ENCODE assay signal across 17 mouse cellular contexts in genomic region chr3:108751061-108751460, GRCm38 (mm10). TPM values are rescaled to one million over a fixed set of nuclear protein-coding genes. Genes with fewer than 3 reads are reported as not detected.
A peak's percentile ranks its signal among the peaks of the same experiment; 100 is the strongest.
DNase-seq lines count a peak whose midpoint lies in the region; ATAC-seq and TF ChIP-seq lines count a peak whose summit lies in the region.
"Had no signal": no experiment of that assay in that cellular context is flagged by ENCODE, and none has a peak within 500 bp of the region (broad histone marks: within the 10 kb centered on the region; RNA-seq: fewer than 3 reads in every experiment).

No protein-coding gene starts in this region.

- no peak for TF ChIP-seq POLR2A in limb, embryonic 14.5 days (IDR thresholded peaks at IDR 0.05; ENCODE audit: borderline replicate concordance, extremely low read depth, insufficient read depth, insufficient read length)

- intact Hi-C loops in left cerebral cortex, adult 2 months (cut with DNase I) = no loop called here

- peaks cover 16% of the 10 kb centered on the region for H3K4me1 ChIP-seq in limb, embryonic 12.5 days (replicated peaks)
- H3K4me1 ChIP-seq in limb, embryonic 10.5 days = peaks cover 12% of the 10 kb centered on the region
- peaks cover 9% of the 10 kb centered on the region for H3K4me1 ChIP-seq in embryonic facial prominence, embryonic 10.5 days
- H3K4me1 ChIP-seq in limb, embryonic 14.5 days (ENCODE audit: control insufficient read depth, insufficient read depth, low read length) = peaks cover 16% of the 10 kb centered on the region
- H3K4me1 ChIP-seq in forebrain, embryonic 12.5 days = no peaks in the 10 kb centered on the region
- H3K4me1 ChIP-seq: heart, embryonic 15.5 days; midbrain, embryonic 12.5 days; neural tube, embryonic 13.5 days had no signal

- no peak overlapping the region for H3K27ac ChIP-seq in limb, embryonic 12.5 days
- no peak overlapping the region for H3K27ac ChIP-seq in limb, embryonic 10.5 days
- H3K27ac ChIP-seq in embryonic facial prominence, embryonic 10.5 days (replicated peaks) = peak overlapping the region; percentile 4; the same call in 1 of the 2 replicates
- no peak overlapping the region for H3K27ac ChIP-seq in limb, embryonic 14.5 days (replicated peaks; ENCODE audit: low read depth, low read length)
- no peak overlapping the region for H3K27ac ChIP-seq in left cerebral cortex, adult 2 months
- H3K27ac ChIP-seq in forebrain, embryonic 12.5 days = no peak overlapping the region
- H3K27ac ChIP-seq: heart, embryonic 15.5 days; hindbrain, embryonic 14.5 days; midbrain, embryonic 12.5 days; neural tube, embryonic 13.5 days had no signal

- H3K4me3 ChIP-seq in limb, embryonic 12.5 days (replicated peaks) = no peak overlapping the region
- H3K4me3 ChIP-seq in limb, embryonic 10.5 days = no peak overlapping the region
- H3K4me3 ChIP-seq in embryonic facial prominence, embryonic 10.5 days = no peak overlapping the region
- H3K4me3 ChIP-seq in limb, embryonic 14.5 days (replicated peaks; ENCODE audit: low read length) = no peak overlapping the region
- H3K4me3 ChIP-seq in left cerebral cortex, adult 2 months = no peak overlapping the region
- H3K4me3 ChIP-seq in forebrain, embryonic 12.5 days (replicated peaks) = no peak overlapping the region
- H3K4me3 ChIP-seq: heart, embryonic 15.5 days; midbrain, embryonic 12.5 days; neural tube, embryonic 13.5 days had no signal

- H3K4me2 ChIP-seq in limb, embryonic 12.5 days = peak overlapping the region; percentile 1; the same call in 1 of the 2 replicates
- H3K4me2 ChIP-seq in limb, embryonic 14.5 days (replicated peaks; ENCODE audit: low read depth, low read length, severe bottlenecking) = no peak overlapping the region
- no peak overlapping the region for H3K4me2 ChIP-seq in forebrain, embryonic 12.5 days
- H3K4me2 ChIP-seq: heart, embryonic 15.5 days; hindbrain, embryonic 14.5 days; midbrain, embryonic 12.5 days; neural tube, embryonic 13.5 days had no signal

- no peaks in the 10 kb centered on the region; the same call in 1 of the 2 replicates for H3K27me3 ChIP-seq in limb, embryonic 12.5 days
- H3K27me3 ChIP-seq in limb, embryonic 10.5 days (ENCODE audit: low read depth, poor library complexity, severe bottlenecking) = no peaks in the 10 kb centered on the region
- no peaks in the 10 kb centered on the region for H3K27me3 ChIP-seq in embryonic facial prominence, embryonic 10.5 days (replicated peaks; ENCODE audit: low read depth, poor library complexity, severe bottlenecking)
- no peaks in the 10 kb centered on the region for H3K27me3 ChIP-seq in limb, embryonic 14.5 days (ENCODE audit: control insufficient read depth, insufficient read depth, low read length)
- no peaks in the 10 kb centered on the region for H3K27me3 ChIP-seq in forebrain, embryonic 12.5 days
- H3K27me3 ChIP-seq: heart, embryonic 15.5 days; midbrain, embryonic 12.5 days; neural tube, embryonic 13.5 days had no signal

- TF ChIP-seq CTCF in left cerebral cortex, adult 2 months (IDR thresholded peaks at IDR 0.05) = no peak

- H3K36me3 ChIP-seq in limb, embryonic 12.5 days = no peaks in the 10 kb centered on the region
- H3K36me3 ChIP-seq in limb, embryonic 10.5 days = no peaks in the 10 kb centered on the region
- H3K36me3 ChIP-seq in embryonic facial prominence, embryonic 10.5 days (replicated peaks) = no peaks in the 10 kb centered on the region
- no peaks in the 10 kb centered on the region for H3K36me3 ChIP-seq in limb, embryonic 14.5 days (ENCODE audit: control insufficient read depth, insufficient read depth, low read length)
- H3K36me3 ChIP-seq in forebrain, embryonic 12.5 days (replicated peaks) = no peaks in the 10 kb centered on the region
- H3K36me3 ChIP-seq: heart, embryonic 15.5 days; midbrain, embryonic 12.5 days; neural tube, embryonic 13.5 days had no signal

- no peak; the same call in 1 of the 2 replicates for ATAC-seq in limb, embryonic 12.5 days (ENCODE audit: insufficient number of reproducible peaks, insufficient read depth, low FRiP score, low TSS enrichment, low read depth)
- ATAC-seq in limb, embryonic 14.5 days (ENCODE audit: low FRiP score, low read depth) = peak; percentile 88
- ATAC-seq in megakaryocyte-erythroid progenitor cell, adult 5-6 weeks (replicated peaks; ENCODE audit: low FRiP score, low TSS enrichment, poor library complexity, severe bottlenecking) = peak; percentile 86
- ATAC-seq in forebrain, embryonic 12.5 days (ENCODE audit: low FRiP score) = no peak

- WGBS in limb, embryonic 12.5 days = 31% methylated on average over 6 of the region's 6 CpGs
- 54% methylated on average over 6 of the region's 6 CpGs for WGBS in limb, embryonic 10.5 days
- WGBS in embryonic facial prominence, embryonic 10.5 days = 54% methylated on average over 6 of the region's 6 CpGs
- 23% methylated on average over 6 of the region's 6 CpGs for WGBS in limb, embryonic 14.5 days
- WGBS in forebrain, embryonic 12.5 days = 75% methylated on average over 6 of the region's 6 CpGs

- no peaks in the 10 kb centered on the region for H3K9me3 ChIP-seq in limb, embryonic 12.5 days
- H3K9me3 ChIP-seq in limb, embryonic 10.5 days (replicated peaks) = no peaks in the 10 kb centered on the region
- H3K9me3 ChIP-seq in embryonic facial prominence, embryonic 10.5 days = no peaks in the 10 kb centered on the region
- H3K9me3 ChIP-seq in limb, embryonic 14.5 days (ENCODE audit: control insufficient read depth, low read length) = no peaks in the 10 kb centered on the region
- H3K9me3 ChIP-seq in forebrain, embryonic 12.5 days = no peaks in the 10 kb centered on the region
- H3K9me3 ChIP-seq: heart, embryonic 15.5 days; midbrain, embryonic 12.5 days; neural tube, embryonic 13.5 days had no signal

- H3K9ac ChIP-seq in limb, embryonic 12.5 days (replicated peaks) = no peak overlapping the region
- H3K9ac ChIP-seq in limb, embryonic 14.5 days (ENCODE audit: low read depth, low read length, severe bottlenecking) = no peak overlapping the region
- no peak overlapping the region for H3K9ac ChIP-seq in forebrain, embryonic 12.5 days
- H3K9ac ChIP-seq: heart, embryonic 15.5 days; hindbrain, embryonic 14.5 days; midbrain, embryonic 12.5 days; neural tube, embryonic 13.5 days had no signal

- DNase-seq in limb, embryonic 10.5 days (ENCODE audit: low spot score) = no peak
- peak; percentile 24 for DNase-seq in embryonic facial prominence, embryonic 10.5 days (ENCODE audit: low spot score)
- peak; percentile 80 for DNase-seq in limb, embryonic 14.5 days (ENCODE audit: low spot score)
- no peak for DNase-seq in left cerebral cortex, adult 2 months (ENCODE audit: extremely low spot score in 1 of 2, low spot score in 2 of 2)
- no peak for DNase-seq in urinary bladder, adult 2 months (ENCODE audit: low spot score)
- DNase-seq: cerebellum, adult 9-11 months; kidney, adult 8-10 months; left cerebral cortex, postnatal 4 days; retina, postnatal 1 day; spleen, adult 18-20 months had no signal

RNA-seq across cellular contexts. Expression of gene Aknad1, which starts 11.6 kb away (rescaled TPM):
- 1.1 and 1.4 TPM in 2 replicates for polyA plus RNA-seq in limb, embryonic 12.5 days (2016; fragmentation: Nextera tagmentation; extraction: Ambion mirVana)
- polyA plus RNA-seq in limb, embryonic 10.5 days (2016; fragmentation: Nextera tagmentation; extraction: Ambion mirVana) = 0.10 TPM in 1 of 2 replicates, not detected in the other
- polyA plus RNA-seq in embryonic facial prominence, embryonic 10.5 days (2016; fragmentation: Nextera tagmentation; extraction: Ambion mirVana) = 0.06 TPM in 1 of 2 replicates, not detected in the other
- 3.4 and 3.6 TPM in 2 replicates for polyA plus RNA-seq in limb, embryonic 14.5 days (2012; rRNA removed)
- 2.2 TPM in 2 replicates for polyA plus RNA-seq in limb, embryonic 14.5 days (2014; fragmentation: Nextera tagmentation; extraction: Ambion mirVana)
- total RNA-seq in megakaryocyte-erythroid progenitor cell, adult 5-6 weeks (2014; fragmentation: Nextera tagmentation) = 1.3 and 2.0 TPM in 2 replicates
- 1.0 TPM in 1 of 2 replicates, not detected in the other for total RNA-seq in megakaryocyte-erythroid progenitor cell, adult 5-6 weeks (2017)
- not detected for total RNA-seq in left cerebral cortex, adult 2 months (2021)
- polyA plus RNA-seq in forebrain, embryonic 12.5 days (2016; fragmentation: Nextera tagmentation; extraction: Ambion mirVana) = 0.04 TPM in 1 of 2 replicates, not detected in the other
- polyA plus RNA-seq in urinary bladder, adult 2 months (2012; rRNA removed) = 2.6 and 2.9 TPM in 2 replicates
- total RNA-seq: left cerebral cortex, postnatal 4 days had no signal
- polyA plus RNA-seq: heart, embryonic 15.5 days; hindbrain, embryonic 14.5 days; neural tube, embryonic 13.5 days had no signal

RNA-seq across cellular contexts. Expression of gene Gpsm2, which starts 29.0 kb away (rescaled TPM):
- 93.6 and 104 TPM in 2 replicates for polyA plus RNA-seq in limb, embryonic 12.5 days (2016; fragmentation: Nextera tagmentation; extraction: Ambion mirVana)
- polyA plus RNA-seq in limb, embryonic 10.5 days (2016; fragmentation: Nextera tagmentation; extraction: Ambion mirVana) = 73.9 and 85.3 TPM in 2 replicates
- 76.0 and 80.2 TPM in 2 replicates for polyA plus RNA-seq in embryonic facial prominence, embryonic 10.5 days (2016; fragmentation: Nextera tagmentation; extraction: Ambion mirVana)
- polyA plus RNA-seq in limb, embryonic 14.5 days (2012; rRNA removed) = 38.2 and 55.2 TPM in 2 replicates
- polyA plus RNA-seq in limb, embryonic 14.5 days (2014; fragmentation: Nextera tagmentation; extraction: Ambion mirVana) = 120 and 121 TPM in 2 replicates
- total RNA-seq in megakaryocyte-erythroid progenitor cell, adult 5-6 weeks (2014; fragmentation: Nextera tagmentation) = 35.5 and 68.2 TPM in 2 replicates
- 31.2 and 56.2 TPM in 2 replicates for total RNA-seq in megakaryocyte-erythroid progenitor cell, adult 5-6 weeks (2017)
- 10 to 100 TPM; 12.2 to 13.5 TPM for total RNA-seq in left cerebral cortex, adult 2 months (2021)
- 103 and 110 TPM in 2 replicates for polyA plus RNA-seq in forebrain, embryonic 12.5 days (2016; fragmentation: Nextera tagmentation; extraction: Ambion mirVana)
- 26.2 and 26.8 TPM in 2 replicates for polyA plus RNA-seq in urinary bladder, adult 2 months (2012; rRNA removed)

Comparison
In these comparisons a context has a peak if more than half of its experiments do, and no peak if none do; other contexts are left out.
1. ATAC-seq: peak in limb, embryonic 14.5 days (single experiment) and megakaryocyte-erythroid progenitor cell, adult 5-6 weeks (single experiment); none in limb, embryonic 12.5 days (single experiment) and forebrain, embryonic 12.5 days (single experiment).
2. DNase-seq: peak in embryonic facial prominence, embryonic 10.5 days (single experiment) and limb, embryonic 14.5 days (single experiment); none in limb, embryonic 10.5 days (single experiment), left cerebral cortex, adult 2 months (0 of 2) and urinary bladder, adult 2 months (single experiment).